Mouse (Mus musculus): ENCODE results near the gene Mfap3. TPM values are rescaled to one million over a fixed set of nuclear protein-coding genes. Genes with fewer than 3 reads are reported as not detected.

Gene Mfap3
- total and polyA plus RNA-seq, 3 experiments: 1.6 to 35.7 (median 29.4) TPM

DNA sequence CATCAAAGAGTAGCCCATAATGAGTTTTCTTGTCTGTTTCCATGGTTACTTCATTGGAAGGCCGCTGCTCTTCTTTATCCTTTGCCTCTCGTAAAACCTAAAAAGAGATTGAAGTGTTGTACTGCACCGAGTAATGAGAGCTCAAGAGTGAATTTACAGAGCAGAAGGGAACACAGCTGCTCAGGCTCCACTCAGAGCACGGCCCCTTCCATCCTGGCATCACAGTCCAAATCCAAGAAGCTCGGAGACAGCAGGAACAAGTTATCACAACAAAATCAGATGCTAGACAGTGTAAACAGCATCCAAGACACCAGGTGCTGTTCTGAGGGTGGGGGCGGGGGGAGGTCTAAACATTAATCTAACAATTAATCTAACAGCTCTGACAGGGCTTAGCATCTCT lies 11.6 kb upstream of the Mfap3 start:
- ATAC-seq (ENCODE audit: extremely low read depth, insufficient number of reproducible peaks, low FRiP score, poor library complexity, severe bottlenecking) (no peak), DNase-seq (ENCODE audit: low spot score) (no peak)
- no peaks in the 10 kb centered on the region for H3K9me3 ChIP-seq (replicated peaks)
- no peak for TF ChIP-seq CTCF (IDR thresholded peaks at IDR 0.05; ENCODE audit: low read depth, low read length)
- no peak for TF ChIP-seq GATA1 (IDR thresholded peaks at IDR 0.05; ENCODE audit: borderline replicate concordance, low read length)
- no peak for TF ChIP-seq POLR2AphosphoS5 (IDR thresholded peaks at IDR 0.05; ENCODE audit: insufficient replicate concordance, low read depth, low read length)
- no peak for TF ChIP-seq GATA2 (IDR thresholded peaks at IDR 0.05; ENCODE audit: borderline replicate concordance, low read depth, low read length)
- no peak for TF ChIP-seq TAL1 (conservative IDR thresholded peaks at IDR 0.05; ENCODE audit: low read depth, low read length)
- no peaks in the 10 kb centered on the region for H3K27me3 ChIP-seq (ENCODE audit: insufficient read depth, low read length)
- H3K4me1 ChIP-seq (ENCODE audit: insufficient read depth, low read depth, low read length): no peaks in the 10 kb centered on the region
- H3K36me3 ChIP-seq (replicated peaks): peaks cover 91% of the 10 kb centered on the region
- H3K4me3 ChIP-seq (ENCODE audit: low read depth, low read length): no peak overlapping the region

DNA sequence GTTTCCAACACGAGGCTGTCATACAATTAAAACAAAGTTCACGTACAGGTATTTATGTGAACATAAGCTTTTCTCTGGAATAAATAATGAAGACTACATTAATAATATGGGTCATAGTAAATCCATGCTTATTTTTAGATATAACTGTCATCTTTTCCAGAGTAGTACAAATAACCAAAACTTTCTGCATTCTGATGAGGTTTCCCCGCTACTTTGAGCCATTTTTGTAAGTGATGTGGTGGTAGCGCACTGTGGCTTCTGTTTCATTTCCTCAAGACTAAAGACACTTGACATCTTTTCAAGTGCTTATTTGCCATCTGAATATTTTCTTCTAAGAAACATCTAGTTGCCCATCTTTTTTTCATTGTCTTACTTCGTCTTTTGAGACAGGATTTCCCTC lies 3.2 kb upstream of the Mfap3 start:
- no peak for TF ChIP-seq GATA1 (IDR thresholded peaks at IDR 0.05; ENCODE audit: borderline replicate concordance, low read length)
- Histone ChIP-seq H3K27me3 (ENCODE audit: insufficient read depth, low read length) (no peaks in the 10 kb centered on the region), H3K4me1 (ENCODE audit: insufficient read depth, low read depth, low read length) (peaks cover 10% of the 10 kb centered on the region), H3K4me3 (ENCODE audit: low read depth, low read length) (no peak overlapping the region), H3K9me3 (replicated peaks) (no peaks in the 10 kb centered on the region), H3K36me3 (replicated peaks) (peaks cover 52% of the 10 kb centered on the region)
- DNase-seq (ENCODE audit: low spot score) (no peak), ATAC-seq (ENCODE audit: extremely low read depth, insufficient number of reproducible peaks, low FRiP score, poor library complexity, severe bottlenecking) (no peak)

DNA sequence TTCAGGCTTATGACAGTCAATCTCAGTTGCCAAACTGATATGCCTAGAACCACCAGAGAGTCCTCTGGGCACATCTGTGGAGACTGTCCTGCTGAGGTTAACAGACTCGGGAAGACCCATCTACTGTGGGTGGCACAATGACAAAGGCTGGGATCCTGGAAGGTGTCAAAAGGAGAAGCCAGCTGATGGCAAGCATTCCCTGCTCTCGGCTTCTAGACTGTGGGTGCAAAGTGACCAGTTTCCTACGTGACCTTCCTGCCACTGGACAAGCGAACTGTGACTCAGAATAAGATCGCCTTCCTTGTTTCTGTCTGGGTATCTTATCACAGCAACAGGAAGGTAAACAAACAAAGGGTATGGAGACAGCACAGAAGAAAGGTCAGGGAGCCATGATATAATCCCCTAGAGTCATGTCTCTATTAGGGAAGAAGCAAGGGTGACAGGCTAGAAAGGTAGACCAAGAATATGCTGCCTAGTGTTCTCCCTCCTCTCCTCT lies 1.5 kb upstream of the Mfap3 start:
- Histone ChIP-seq H3K27me3 (ENCODE audit: insufficient read depth, low read length) (no peaks in the 10 kb centered on the region), H3K4me1 (ENCODE audit: insufficient read depth, low read depth, low read length) (peaks cover 19% of the 10 kb centered on the region), H3K4me3 (ENCODE audit: low read depth, low read length) (no peak overlapping the region; the same call in 1 of the 2 replicates), H3K36me3 (replicated peaks) (peaks cover 50% of the 10 kb centered on the region), H3K9me3 (replicated peaks) (no peaks in the 10 kb centered on the region)
- ATAC-seq (ENCODE audit: extremely low read depth, insufficient number of reproducible peaks, low FRiP score, poor library complexity, severe bottlenecking) (no peak), DNase-seq (ENCODE audit: low spot score) (no peak)
- TF ChIP-seq TAL1 (conservative IDR thresholded peaks at IDR 0.05; ENCODE audit: low read depth, low read length): no peak

DNA sequence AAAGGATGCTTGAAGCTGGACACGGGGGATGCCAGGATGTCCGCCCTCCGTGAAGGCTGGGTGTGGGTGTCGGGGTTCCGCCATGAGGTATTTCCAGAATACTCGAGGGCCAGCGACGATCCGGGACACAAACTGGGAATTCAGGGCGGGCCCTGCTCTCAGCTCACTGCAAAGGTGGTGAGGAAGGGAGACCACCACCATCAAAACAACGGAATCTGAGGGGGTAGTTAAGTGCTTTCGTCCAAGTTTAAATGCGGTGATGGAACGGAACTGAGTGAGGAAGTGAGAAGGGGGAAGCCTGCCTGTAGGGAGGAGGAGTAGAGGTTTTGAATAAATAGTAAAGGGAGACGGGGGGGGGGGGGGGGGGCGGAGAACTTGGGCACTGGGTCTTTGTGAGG lies 286 bp downstream of the Mfap3 start:
- ATAC-seq (ENCODE audit: extremely low read depth, insufficient number of reproducible peaks, low FRiP score, poor library complexity, severe bottlenecking) (no peak), DNase-seq (ENCODE audit: low spot score) (peak; percentile 26)
- TF ChIP-seq TAL1 (conservative IDR thresholded peaks at IDR 0.05; ENCODE audit: low read depth, low read length) (no peak), POLR2AphosphoS5 (IDR thresholded peaks at IDR 0.05; ENCODE audit: insufficient replicate concordance, low read depth, low read length) (no peak), GATA1 (IDR thresholded peaks at IDR 0.05; ENCODE audit: borderline replicate concordance, low read length) (no peak), GATA2 (IDR thresholded peaks at IDR 0.05; ENCODE audit: borderline replicate concordance, low read depth, low read length) (no peak), CTCF (IDR thresholded peaks at IDR 0.05; ENCODE audit: low read depth, low read length) (no peak)
- no peaks in the 10 kb centered on the region for H3K9me3 ChIP-seq (replicated peaks)
- peaks cover 51% of the 10 kb centered on the region for H3K36me3 ChIP-seq (replicated peaks)
- H3K4me1 ChIP-seq (ENCODE audit: insufficient read depth, low read depth, low read length): peaks cover 22% of the 10 kb centered on the region
- H3K27me3 ChIP-seq (ENCODE audit: insufficient read depth, low read length): no peaks in the 10 kb centered on the region
- peak overlapping the region; percentile 94 for H3K4me3 ChIP-seq (ENCODE audit: low read depth, low read length)

DNA sequence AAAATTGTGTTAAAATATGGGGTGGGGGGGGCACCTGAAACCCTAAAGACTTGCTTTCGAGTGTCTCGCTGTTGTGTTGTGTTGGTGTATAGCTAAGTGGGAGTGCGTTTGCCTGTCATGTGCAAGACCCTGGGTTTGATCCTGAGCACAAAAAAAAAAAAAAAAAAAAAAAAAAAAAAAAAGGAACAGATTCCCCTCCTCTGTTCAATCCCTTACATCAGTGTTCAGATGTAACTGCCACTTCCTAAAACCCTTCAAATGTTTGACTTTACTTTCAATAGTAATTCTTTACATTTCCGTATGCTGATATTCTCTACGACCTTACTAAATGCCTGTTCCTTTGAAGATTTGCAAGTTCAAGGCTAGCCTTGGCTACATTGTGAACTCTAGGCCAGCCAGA lies 840 bp downstream of the Mfap3 start:
- no peak for DNase-seq (ENCODE audit: low spot score)
- Histone ChIP-seq H3K9me3 (replicated peaks) (no peaks in the 10 kb centered on the region), H3K4me1 (ENCODE audit: insufficient read depth, low read depth, low read length) (peaks cover 22% of the 10 kb centered on the region), H3K4me3 (ENCODE audit: low read depth, low read length) (peak overlapping the region; percentile 94), H3K27me3 (ENCODE audit: insufficient read depth, low read length) (no peaks in the 10 kb centered on the region), H3K36me3 (replicated peaks) (peaks cover 50% of the 10 kb centered on the region)
- no peak for ATAC-seq (ENCODE audit: extremely low read depth, insufficient number of reproducible peaks, low FRiP score, poor library complexity, severe bottlenecking)
- TF ChIP-seq TAL1 (conservative IDR thresholded peaks at IDR 0.05; ENCODE audit: low read depth, low read length) (no peak), CTCF (IDR thresholded peaks at IDR 0.05; ENCODE audit: low read depth, low read length) (no peak), POLR2AphosphoS5 (IDR thresholded peaks at IDR 0.05; ENCODE audit: insufficient replicate concordance, low read depth, low read length) (no peak), GATA2 (IDR thresholded peaks at IDR 0.05; ENCODE audit: borderline replicate concordance, low read depth, low read length) (no peak), GATA1 (IDR thresholded peaks at IDR 0.05; ENCODE audit: borderline replicate concordance, low read length) (no peak)

DNA sequence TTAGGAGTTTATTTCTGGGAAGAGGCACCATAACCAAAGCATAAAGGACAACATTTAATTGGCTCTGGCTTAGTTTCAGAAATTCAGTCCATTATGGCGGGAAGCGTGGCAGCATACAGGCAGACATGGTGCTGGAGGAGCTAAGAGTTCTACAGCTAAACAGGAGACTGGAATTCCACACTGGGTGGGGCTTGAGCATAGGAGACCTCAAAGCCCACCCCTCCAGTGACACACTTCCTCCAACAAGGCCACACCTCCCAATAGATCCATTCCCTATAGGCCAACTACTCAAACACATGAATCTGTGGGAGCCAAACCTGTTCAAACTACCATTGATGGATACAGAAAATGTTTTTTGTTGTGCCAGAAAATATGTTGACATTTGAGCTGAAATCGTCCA lies 2.7 kb downstream of the Mfap3 start:
- no peak for DNase-seq (ENCODE audit: low spot score)
- no peaks in the 10 kb centered on the region for H3K27me3 ChIP-seq (ENCODE audit: insufficient read depth, low read length)
- no peak for TF ChIP-seq TAL1 (conservative IDR thresholded peaks at IDR 0.05; ENCODE audit: low read depth, low read length)
- TF ChIP-seq CTCF (IDR thresholded peaks at IDR 0.05; ENCODE audit: low read depth, low read length): no peak
- TF ChIP-seq POLR2AphosphoS5 (IDR thresholded peaks at IDR 0.05; ENCODE audit: insufficient replicate concordance, low read depth, low read length): no peak
- peaks cover 57% of the 10 kb centered on the region for H3K36me3 ChIP-seq (replicated peaks)
- H3K4me1 ChIP-seq (ENCODE audit: insufficient read depth, low read depth, low read length): peaks cover 27% of the 10 kb centered on the region
- no peaks in the 10 kb centered on the region for H3K9me3 ChIP-seq (replicated peaks)
- H3K4me3 ChIP-seq (ENCODE audit: low read depth, low read length): no peak overlapping the region
- no peak for ATAC-seq (ENCODE audit: extremely low read depth, insufficient number of reproducible peaks, low FRiP score, poor library complexity, severe bottlenecking)

DNA sequence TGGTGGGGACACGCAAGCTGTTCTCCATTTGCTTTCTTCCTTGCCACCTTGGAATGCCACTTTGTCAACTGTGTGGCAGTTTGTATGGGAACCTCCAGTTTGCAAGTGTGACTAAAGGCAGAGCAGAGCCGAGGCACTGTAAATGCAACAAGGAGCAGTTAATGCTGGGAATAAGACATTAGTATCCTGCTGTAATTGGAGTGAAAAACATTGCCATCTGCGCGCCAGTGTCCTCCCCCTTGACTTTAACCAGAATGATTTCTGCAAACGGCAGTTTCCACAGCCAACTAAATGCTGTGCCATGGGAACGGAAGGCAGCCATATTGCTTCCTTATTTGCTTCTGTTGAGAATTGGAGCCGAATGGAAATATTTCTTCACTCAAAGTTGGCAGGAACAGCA lies 3.6 kb downstream of the Mfap3 start:
- peaks cover 53% of the 10 kb centered on the region for H3K36me3 ChIP-seq (replicated peaks)
- no peaks in the 10 kb centered on the region for H3K27me3 ChIP-seq (ENCODE audit: insufficient read depth, low read length)
- DNase-seq (ENCODE audit: low spot score) (no peak), ATAC-seq (ENCODE audit: extremely low read depth, insufficient number of reproducible peaks, low FRiP score, poor library complexity, severe bottlenecking) (no peak)
- H3K4me3 ChIP-seq (ENCODE audit: low read depth, low read length): no peak overlapping the region
- no peaks in the 10 kb centered on the region for H3K9me3 ChIP-seq (replicated peaks)
- H3K4me1 ChIP-seq (ENCODE audit: insufficient read depth, low read depth, low read length): peaks cover 24% of the 10 kb centered on the region
- TF ChIP-seq POLR2AphosphoS5 (IDR thresholded peaks at IDR 0.05; ENCODE audit: insufficient replicate concordance, low read depth, low read length) (no peak), GATA1 (IDR thresholded peaks at IDR 0.05; ENCODE audit: borderline replicate concordance, low read length) (no peak)

All from G1E (cell line).